Mouse (Mus musculus): ENCODE measurements around the gene Zfp72. TPM values are rescaled to one million over a fixed set of nuclear protein-coding genes. Genes with fewer than 3 reads are reported as not detected.

The Zfp72 gene
- polyA plus RNA-seq, 1 experiment, result 0.47 TPM

DNA sequence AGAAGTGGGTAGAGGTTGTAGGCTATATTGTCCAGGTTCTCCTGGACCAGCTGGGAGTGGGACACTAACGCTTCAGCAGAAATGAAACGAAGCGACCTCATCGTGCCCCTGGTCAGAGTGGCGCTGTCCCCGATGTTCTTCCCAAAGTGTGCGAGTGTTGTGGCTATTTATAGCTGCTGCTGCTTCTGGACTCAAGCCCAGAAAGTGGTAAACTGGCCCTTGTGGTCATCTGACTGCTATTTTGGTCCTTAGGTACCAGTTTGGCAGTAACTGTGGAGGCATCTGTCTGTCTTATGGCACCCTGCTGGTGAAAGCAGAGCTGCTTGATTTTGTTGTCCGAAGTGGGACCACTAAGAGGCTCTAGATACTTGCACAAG, 26.8 kb downstream of the Zfp72 start, which contains the start of gene Lrrc14b:
Gene Lrrc14b (minus strand): TSS at position 147 of the 377 bp plus-strand sequence.
- Histone ChIP-seq H3K4me3 (ENCODE audit: insufficient read depth, low read depth, low read length) (peak within 1 kb of the TSS; percentile 14), H3K36me3 (ENCODE audit: control insufficient read depth, insufficient read depth, low read length) (no peaks in the 10 kb centered on the region), H3K27ac (ENCODE audit: insufficient read depth, low read depth, low read length) (peak within 1 kb of the TSS; percentile 63), H3K4me1 (ENCODE audit: control insufficient read depth, insufficient read depth, low read length) (peaks cover 7% of the 10 kb centered on the region; the same call in 1 of the 2 replicates), H3K27me3 (replicated peaks; ENCODE audit: control insufficient read depth, insufficient read depth, low read length) (no peaks in the 10 kb centered on the region)
- WGBS, result 19% methylated on average over 8 of the region's 8 CpGs
- peak; percentile 71 for DNase-seq
- no peak for TF ChIP-seq POLR2A (IDR thresholded peaks at IDR 0.05; ENCODE audit: low read depth, low read length)
- TF ChIP-seq CTCF (conservative IDR thresholded peaks at IDR 0.05; ENCODE audit: insufficient read depth, insufficient read length, low read depth, low read length), result 0 out of 2 replicates have a peak, but pooled peaks have one; percentile 6

DNA sequence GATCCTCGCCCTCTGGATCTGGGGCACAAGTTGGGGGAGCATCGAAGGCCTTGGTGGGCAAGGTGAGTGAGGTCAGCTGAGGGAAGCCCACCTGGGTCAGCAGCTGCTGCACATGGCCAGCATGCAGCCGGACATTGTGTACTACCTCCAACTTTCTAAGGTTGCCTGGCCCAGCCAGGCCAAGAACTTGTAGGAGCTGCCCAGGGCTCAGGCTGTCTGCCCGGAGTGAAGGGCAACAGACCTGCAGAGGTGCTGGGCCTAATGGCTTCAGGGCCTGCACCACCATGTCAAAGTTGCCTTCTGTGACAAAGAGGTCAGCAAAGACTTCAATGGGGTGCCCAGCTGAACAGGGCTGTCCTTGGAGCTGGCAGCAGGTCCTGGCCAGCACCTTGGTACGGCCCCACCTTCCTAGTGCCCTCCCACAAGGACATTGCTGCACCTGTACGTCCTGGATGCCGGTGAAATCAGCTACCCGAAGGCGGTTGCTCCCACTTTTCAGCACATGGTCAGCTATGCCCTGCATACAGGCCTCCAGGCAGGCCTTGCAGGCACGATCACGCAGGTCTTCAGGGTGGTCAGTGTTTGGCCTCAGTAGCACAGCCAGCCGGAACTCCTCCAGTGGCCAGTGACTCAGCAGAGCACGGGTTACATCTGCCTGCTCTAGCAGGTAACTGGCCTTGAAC, 27.3 kb downstream of the Zfp72 start:
- Histone ChIP-seq H3K36me3 (ENCODE audit: control insufficient read depth, insufficient read depth, low read length) (no peaks in the 10 kb centered on the region), H3K27ac (ENCODE audit: insufficient read depth, low read depth, low read length) (peak overlapping the region; percentile 63), H3K27me3 (replicated peaks; ENCODE audit: control insufficient read depth, insufficient read depth, low read length) (no peaks in the 10 kb centered on the region), H3K4me1 (ENCODE audit: control insufficient read depth, insufficient read depth, low read length) (peaks cover 7% of the 10 kb centered on the region; the same call in 1 of the 2 replicates), H3K4me3 (ENCODE audit: insufficient read depth, low read depth, low read length) (peak overlapping the region; percentile 14)
- TF ChIP-seq POLR2A (IDR thresholded peaks at IDR 0.05; ENCODE audit: low read depth, low read length) (no peak), CTCF (conservative IDR thresholded peaks at IDR 0.05; ENCODE audit: insufficient read depth, insufficient read length, low read depth, low read length) (no peak)
- WGBS, result 59% methylated on average over 13 of the region's 13 CpGs
- peak; percentile 44 for DNase-seq

DNA sequence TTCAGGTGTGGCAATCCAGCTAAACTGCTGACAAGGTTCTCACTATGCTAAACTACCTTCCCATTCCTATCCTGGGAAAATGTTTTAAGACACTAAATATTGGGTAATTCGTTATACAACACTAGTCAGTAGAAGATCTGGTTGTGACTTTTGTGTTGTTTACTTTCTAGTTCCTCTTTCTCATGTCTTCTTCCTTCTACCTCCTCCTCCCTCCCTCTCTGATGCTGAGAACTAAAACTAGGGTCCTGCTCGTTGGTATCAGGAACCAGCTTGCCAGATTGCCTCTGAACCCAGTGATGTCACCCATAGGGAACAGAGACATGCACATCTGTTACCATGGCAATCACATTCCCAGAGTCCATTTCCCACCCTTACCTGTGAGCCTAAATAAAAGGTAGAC, 28.4 kb downstream of the Zfp72 start:
- Histone ChIP-seq H3K27ac (ENCODE audit: insufficient read depth, low read depth, low read length) (no peak overlapping the region), H3K4me1 (ENCODE audit: control insufficient read depth, insufficient read depth, low read length) (peaks cover 7% of the 10 kb centered on the region; the same call in 1 of the 2 replicates), H3K27me3 (replicated peaks; ENCODE audit: control insufficient read depth, insufficient read depth, low read length) (no peaks in the 10 kb centered on the region), H3K4me3 (ENCODE audit: insufficient read depth, low read depth, low read length) (no peak overlapping the region), H3K36me3 (ENCODE audit: control insufficient read depth, insufficient read depth, low read length) (no peaks in the 10 kb centered on the region)
- TF ChIP-seq POLR2A (IDR thresholded peaks at IDR 0.05; ENCODE audit: low read depth, low read length) (no peak), CTCF (conservative IDR thresholded peaks at IDR 0.05; ENCODE audit: insufficient read depth, insufficient read length, low read depth, low read length) (no peak)
- WGBS, result 74% methylated on average over 2 of the region's 2 CpGs
- DNase-seq, result no peak

DNA sequence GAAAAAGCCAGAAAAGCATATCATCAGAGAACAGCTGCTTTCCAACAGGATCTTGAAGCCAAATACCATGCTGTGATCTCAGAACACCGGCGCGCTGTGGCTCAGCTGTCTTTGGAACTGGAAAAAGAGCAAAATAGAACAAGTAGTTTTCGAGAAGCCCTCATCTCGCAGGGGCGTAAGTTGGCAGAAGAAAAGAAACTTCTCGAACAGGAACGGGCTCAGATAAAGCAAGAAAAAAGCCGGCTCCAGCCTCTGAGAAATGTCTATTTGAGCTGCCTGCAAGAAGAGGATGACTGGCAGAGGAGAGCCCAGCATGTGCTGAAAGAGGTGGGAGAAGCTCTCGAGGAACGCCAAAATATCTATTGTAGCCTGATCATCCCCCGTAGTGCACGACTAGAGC, 34.1 kb downstream of the Zfp72 start:
- TF ChIP-seq POLR2A (IDR thresholded peaks at IDR 0.05; ENCODE audit: low read depth, low read length) (no peak), CTCF (conservative IDR thresholded peaks at IDR 0.05; ENCODE audit: insufficient read depth, insufficient read length, low read depth, low read length) (no peak)
- no peak overlapping the region for H3K27ac ChIP-seq (ENCODE audit: insufficient read depth, low read depth, low read length)
- no peaks in the 10 kb centered on the region; the same call in 1 of the 2 replicates for H3K36me3 ChIP-seq (ENCODE audit: control insufficient read depth, insufficient read depth, low read length)
- no peaks in the 10 kb centered on the region for H3K4me1 ChIP-seq (ENCODE audit: control insufficient read depth, insufficient read depth, low read length)
- H3K4me3 ChIP-seq (ENCODE audit: insufficient read depth, low read depth, low read length), result no peak overlapping the region
- no peak for DNase-seq
- no peaks in the 10 kb centered on the region for H3K27me3 ChIP-seq (replicated peaks; ENCODE audit: control insufficient read depth, insufficient read depth, low read length)
- WGBS, result 96% methylated on average over 13 of the region's 13 CpGs

DNA sequence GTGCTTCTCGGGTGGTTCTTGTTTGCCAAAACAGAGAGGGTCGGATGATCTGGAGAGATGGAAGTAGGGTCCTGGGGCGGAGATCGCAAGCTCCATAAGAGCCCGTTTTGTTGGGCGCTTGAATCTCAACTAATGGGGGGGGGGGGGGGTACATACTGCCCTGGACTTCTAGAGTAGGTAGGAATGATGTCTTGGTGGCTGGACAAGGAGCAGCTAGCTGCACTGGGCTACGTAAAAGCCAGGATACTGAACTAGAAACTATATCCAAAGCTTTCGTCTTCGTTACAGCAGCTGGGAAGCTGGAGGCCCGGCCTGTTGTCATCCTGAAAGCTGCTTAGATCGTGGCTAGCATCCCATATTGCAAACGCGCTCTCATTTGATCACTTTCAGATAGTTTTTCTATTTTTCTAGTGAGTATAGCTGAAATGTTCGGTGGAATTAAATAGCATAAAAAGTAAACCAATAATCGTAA, 40.2 kb downstream of the Zfp72 start:
- no peak for TF ChIP-seq POLR2A (IDR thresholded peaks at IDR 0.05; ENCODE audit: low read depth, low read length)
- no peak for TF ChIP-seq CTCF (conservative IDR thresholded peaks at IDR 0.05; ENCODE audit: insufficient read depth, insufficient read length, low read depth, low read length)

DNA sequence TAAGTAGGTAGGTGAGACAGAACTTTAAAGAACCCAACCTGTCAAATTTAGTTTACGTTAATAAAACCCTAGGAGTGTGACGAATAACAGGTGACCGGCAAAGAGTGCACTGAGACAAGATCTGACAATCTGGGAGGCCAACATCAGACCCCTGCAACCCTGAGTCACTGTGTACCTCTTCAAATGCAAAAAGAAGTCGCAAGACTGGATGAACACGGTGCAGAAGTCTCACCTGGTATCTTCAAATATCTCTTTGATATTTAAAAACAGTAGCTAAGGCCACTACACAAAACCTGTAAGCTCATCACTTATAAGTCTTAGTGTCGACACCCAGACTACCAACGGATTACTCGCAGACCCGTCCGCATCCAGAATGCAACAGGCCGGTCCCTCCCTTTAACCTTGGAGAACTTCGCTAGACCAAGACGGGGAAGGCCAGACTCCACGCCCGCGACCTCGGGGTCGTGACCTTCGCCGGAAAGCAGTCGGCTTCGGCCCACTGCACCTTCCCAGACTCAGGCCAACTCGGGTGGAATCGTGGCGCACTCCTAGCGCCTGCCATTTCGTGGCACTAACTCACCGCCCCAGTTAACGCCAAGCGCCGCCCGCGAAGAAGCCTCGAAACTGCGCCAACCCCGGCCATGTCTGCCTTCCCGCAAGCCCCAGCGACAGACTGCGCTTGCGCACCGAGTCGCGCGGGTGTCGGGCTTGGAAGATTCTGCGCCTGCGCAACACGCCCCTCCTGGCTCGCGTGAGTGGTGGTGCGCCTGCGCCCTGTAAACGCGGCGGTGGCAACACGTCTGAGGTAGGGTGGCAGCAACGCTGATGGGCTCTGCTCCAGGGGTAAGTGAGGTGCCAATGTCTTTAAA, 40.8 kb downstream of the Zfp72 start, which contains the start of the genes Sdha and Ccdc127:
Gene Sdha (minus strand): TSS at position 715 of the 869 bp plus-strand sequence.
Gene Ccdc127 (plus strand): TSS at position 744 of the 869 bp plus-strand sequence.
- H3K27me3 ChIP-seq (replicated peaks; ENCODE audit: control insufficient read depth, insufficient read depth, low read length), result no peaks in the 10 kb centered on the region
- peaks cover 2% of the 10 kb centered on the region for H3K4me1 ChIP-seq (ENCODE audit: control insufficient read depth, insufficient read depth, low read length)
- no peaks in the 10 kb centered on the region; the same call in 1 of the 2 replicates for H3K36me3 ChIP-seq (ENCODE audit: control insufficient read depth, insufficient read depth, low read length)
- H3K4me3 ChIP-seq (ENCODE audit: insufficient read depth, low read depth, low read length), result peak within 1 kb of the TSS; percentile 86
- 1% methylated on average over 57 of the region's 57 CpGs for WGBS
- TF ChIP-seq POLR2A (IDR thresholded peaks at IDR 0.05; ENCODE audit: low read depth, low read length) (peak; percentile 51), CTCF (conservative IDR thresholded peaks at IDR 0.05; ENCODE audit: insufficient read depth, insufficient read length, low read depth, low read length) (no peak)
- peak; percentile 97 for DNase-seq
- peak within 1 kb of the TSS; percentile 99 for H3K27ac ChIP-seq (ENCODE audit: insufficient read depth, low read depth, low read length)

More for the DNA sequence above, 40.2 kb downstream of the Zfp72 start:
- Histone ChIP-seq H3K27me3 (replicated peaks; ENCODE audit: control insufficient read depth, insufficient read depth, low read length) (no peaks in the 10 kb centered on the region), H3K4me3 (ENCODE audit: insufficient read depth, low read depth, low read length) (peak overlapping the region; percentile 86), H3K27ac (ENCODE audit: insufficient read depth, low read depth, low read length) (peak overlapping the region; percentile 70), H3K36me3 (ENCODE audit: control insufficient read depth, insufficient read depth, low read length) (no peaks in the 10 kb centered on the region; the same call in 1 of the 2 replicates), H3K4me1 (ENCODE audit: control insufficient read depth, insufficient read depth, low read length) (no peaks in the 10 kb centered on the region; the same call in none of the 2 replicates)
- WGBS, result 1% methylated on average over 15 of the region's 15 CpGs
- no peak for DNase-seq
